Mouse (Mus musculus) adrenal gland, postnatal 25 days (tissue): ENCODE results near the gene Dusp27. TPM values are rescaled to one million over a fixed set of nuclear protein-coding genes. Genes with fewer than 3 reads are reported as not detected.
"Not testable (repeated sequence)": the region's sequence is repeated elsewhere in the genome, so short reads cannot be mapped to it uniquely, and the experiment has no call there.

Source experiments
- DNase-seq: peaks from one replicate; pipeline ENCODE4 v3.0.0; 2021; ENCODE audit warnings: mixed read lengths
- total RNA-seq: library from RNA; stranded (reverse); gene quantifications from 2 replicates; pipeline ENCODE4 v1.2.3, GENCODE M21; 2021

Dusp27 gene
- total RNA-seq, 1 experiment from 2014 or later = not detected

- DNase-seq = no peak
Observed at GRCm38 (mm10) chr1:166142369-166142768, 14.6 kb upstream of the Dusp27 start.

- not testable (repeated sequence) for DNase-seq
Observed at GRCm38 (mm10) chr1:166141868-166142267, 14.1 kb upstream of the Dusp27 start.

DNA sequence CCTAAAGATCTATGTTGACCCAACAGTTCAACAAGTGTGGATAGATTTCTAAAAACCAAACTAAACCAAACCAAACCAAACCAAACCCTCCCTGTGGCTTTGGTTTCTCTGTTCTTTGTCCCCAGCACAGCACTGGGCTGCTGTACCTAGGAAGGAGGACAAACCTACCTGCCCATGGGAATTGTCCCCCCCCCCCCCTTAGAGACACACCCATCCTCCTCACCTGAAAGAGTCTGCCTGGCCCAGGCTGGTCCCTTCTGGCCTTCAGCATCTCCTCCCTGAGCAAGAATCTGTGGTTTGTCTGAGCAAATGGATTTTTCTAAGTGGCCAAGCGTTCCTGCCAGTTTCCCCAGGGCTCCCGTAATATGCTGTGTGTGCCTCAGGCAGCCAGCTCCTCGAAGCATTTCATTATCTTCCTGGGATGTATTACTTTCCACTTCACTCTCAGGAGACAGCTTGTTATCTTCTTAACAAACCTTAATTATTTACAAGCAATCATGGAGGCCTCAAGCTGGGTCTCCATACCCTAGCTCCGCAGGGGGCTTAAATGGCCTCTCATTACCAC is 12.0 kb upstream of the Dusp27 start:
- DNase-seq = no peak

- DNase-seq = no peak
Observed at GRCm38 (mm10) chr1:166139113-166139512, 11.4 kb upstream of the Dusp27 start.

DNA sequence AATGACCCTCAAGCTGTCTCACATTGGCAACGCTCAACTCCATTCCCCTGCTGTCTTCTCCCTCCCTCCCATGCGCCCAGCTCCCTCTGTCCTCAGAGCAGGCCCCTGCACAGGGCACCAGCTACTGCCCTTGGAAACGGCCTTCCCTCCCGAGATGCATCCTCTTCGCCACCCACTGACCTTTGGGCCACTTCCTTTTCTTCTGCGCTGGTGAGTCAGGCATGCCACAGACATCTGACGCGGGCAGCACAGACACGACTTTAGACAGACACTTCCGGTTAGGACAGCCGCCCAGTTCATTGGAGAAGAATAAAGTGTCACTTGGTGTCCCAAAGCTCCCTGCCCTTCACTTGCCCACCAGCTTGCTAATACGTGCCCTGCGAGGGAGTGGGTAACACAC is 10.4 kb upstream of the Dusp27 start:
- DNase-seq = peak; percentile 64

DNA sequence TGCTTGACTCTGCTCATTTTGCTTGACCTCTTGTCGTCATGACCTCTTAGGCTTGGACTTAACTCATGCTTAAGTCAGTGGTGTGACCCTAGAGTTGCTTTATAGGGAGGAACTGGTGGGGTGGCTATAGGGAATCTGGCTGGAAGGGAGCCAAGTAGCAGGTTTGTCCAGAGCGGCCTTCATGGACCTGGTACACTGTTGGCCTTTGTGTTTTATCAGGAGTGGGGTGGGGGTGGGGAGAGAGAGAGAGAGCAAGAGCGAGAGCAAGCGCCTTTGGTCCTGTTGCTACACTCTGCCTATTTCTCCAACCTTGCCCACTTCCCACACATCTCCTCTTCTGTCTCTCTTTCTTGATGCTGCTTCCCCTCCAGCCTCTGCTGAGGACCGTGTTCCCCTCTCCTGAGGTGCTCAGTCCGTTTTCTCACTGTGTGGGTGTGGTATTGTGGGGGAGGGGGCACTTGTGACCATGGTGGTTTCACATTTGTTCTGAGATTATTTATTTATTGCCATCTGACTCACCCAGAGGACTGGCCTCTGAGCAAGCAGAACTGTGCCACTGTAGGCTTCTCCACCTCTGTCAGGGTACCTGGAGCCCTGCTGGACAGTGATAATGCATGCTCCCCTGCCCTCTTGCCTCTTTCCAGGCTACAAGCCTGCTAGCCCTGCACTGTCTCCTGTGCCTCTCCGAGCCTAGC is 9.7 kb upstream of the Dusp27 start:
- peak; percentile 57 for DNase-seq

GRCm38 (mm10) chr1:166135091-166135740 is 7.5 kb upstream of the Dusp27 start:
- no peak for DNase-seq

DNA sequence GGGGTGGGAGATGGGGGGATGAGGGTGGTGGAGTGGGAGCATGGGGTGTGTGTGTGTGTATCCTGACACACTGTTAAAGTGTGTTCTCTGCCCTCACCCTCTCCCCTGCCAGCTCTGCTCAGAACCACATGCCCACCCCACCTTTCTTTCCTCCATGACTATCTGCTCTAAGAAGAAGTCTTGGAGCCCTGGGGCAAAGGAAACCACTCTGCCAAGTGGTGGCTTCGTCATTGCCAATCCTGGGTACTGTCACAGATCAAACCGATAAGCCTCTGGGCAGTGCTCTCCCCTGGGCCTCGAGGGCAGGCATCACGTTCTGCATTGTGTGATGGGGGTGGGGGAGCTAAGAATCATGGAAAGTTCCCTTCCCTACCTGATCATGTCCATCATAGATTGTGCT is 4.6 kb upstream of the Dusp27 start:
- DNase-seq = no peak

DNA sequence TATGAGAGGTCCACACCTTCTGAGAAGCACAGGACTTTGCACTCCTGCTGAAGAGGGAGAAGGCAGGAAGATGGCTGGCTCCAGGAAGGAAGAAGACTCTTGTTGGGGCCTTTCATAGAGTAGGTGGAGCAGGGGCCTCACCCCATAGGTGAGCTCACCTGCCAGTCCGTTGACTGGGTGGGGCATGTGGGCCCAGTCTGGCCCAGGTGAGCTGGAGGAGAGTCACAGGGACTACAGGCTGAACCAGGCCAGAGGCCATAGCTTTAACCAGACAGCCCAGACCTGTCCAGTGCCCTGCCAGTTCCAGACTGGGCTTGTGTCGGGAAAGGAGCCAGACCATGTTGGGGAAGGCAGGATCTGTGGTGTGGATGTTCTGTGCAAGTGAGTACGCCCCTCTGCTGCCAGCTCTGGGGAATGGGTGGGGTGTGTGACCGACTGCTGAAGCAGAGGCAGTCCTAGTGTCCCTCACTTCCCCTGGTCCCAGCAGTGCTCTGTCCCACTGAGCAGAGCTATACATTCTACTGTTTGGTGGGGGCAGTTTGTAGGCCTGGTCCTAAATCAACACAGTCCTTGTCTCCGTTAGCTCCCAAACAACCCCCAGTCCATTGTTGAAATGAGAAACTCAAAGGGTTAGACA is 2.6 kb upstream of the Dusp27 start, which contains the start of gene Gpa33:
Gene Gpa33 (plus strand): TSS at position 15 of the 637 bp plus-strand sequence.
- DNase-seq = no peak

GRCm38 (mm10) chr1:166128551-166128950 is 829 bp upstream of the Dusp27 start:
- DNase-seq = no peak

DNA sequence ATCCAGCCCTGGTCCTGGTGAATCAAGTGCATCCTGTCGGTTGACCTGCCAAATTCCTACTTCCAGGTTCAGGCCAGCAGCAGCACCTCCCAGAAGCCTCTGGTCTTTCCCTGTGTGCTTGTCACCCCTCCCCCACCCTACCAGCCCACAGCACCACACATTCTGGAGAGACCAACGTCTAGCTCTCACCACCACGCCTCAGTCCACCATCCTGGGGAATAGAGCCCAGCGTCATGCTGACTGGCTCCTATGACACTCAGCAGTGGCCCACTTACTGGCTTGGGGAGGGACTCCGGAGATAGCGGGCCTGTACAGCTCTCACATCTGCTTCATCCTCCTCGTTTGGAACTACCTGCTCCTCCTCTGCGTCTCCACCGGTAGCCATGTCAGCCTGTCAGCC is 927 bp downstream of the Dusp27 start:
- no peak for DNase-seq

DNA sequence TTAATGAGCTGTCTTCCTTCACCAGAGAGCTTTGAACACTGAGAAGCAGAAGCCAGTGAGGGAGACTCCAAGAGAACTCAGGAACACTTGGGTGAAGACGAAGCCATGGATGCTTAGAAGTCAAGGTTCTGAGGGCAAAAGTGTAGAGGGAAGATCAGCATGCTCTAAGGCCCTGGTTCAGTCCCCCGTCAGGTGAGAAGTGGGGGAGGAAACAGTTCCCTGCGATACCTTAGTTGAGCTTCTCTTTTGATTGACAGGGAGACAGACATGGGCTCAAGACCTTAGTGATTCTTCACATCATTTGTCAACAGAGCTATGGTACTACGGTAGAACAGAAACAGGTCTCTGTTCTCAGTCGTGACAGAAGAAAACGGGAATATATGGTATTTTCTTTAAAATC is 1.4 kb downstream of the Dusp27 start:
- DNase-seq = no peak

GRCm38 (mm10) chr1:166124932-166125593 is 2.7 kb downstream of the Dusp27 start:
- no peak for DNase-seq

- DNase-seq = no peak
Observed at GRCm38 (mm10) chr1:166123751-166124150, 4.0 kb downstream of the Dusp27 start.

GRCm38 (mm10) chr1:166123045-166123444 is 4.7 kb downstream of the Dusp27 start:
- no peak for DNase-seq

DNA sequence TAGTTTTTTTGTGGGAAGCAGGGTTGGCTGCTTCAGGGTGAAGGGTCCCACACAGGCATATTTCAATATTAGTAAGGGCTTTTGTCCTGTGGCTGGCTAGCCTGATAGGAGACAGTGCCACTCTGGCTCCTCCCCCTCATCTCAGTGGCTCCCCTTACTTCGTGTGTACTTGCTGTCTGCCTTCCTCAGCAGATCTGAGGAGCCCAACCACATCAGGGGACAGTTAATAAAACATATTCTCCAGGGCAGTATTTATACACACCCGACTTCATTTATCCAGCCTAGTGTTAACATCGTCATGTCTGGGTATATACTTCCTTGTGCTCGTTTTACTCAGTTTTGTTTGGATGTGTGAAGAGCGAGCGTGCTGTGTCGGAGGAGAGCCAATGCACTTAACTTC is 5.6 kb downstream of the Dusp27 start:
- no peak for DNase-seq

DNA sequence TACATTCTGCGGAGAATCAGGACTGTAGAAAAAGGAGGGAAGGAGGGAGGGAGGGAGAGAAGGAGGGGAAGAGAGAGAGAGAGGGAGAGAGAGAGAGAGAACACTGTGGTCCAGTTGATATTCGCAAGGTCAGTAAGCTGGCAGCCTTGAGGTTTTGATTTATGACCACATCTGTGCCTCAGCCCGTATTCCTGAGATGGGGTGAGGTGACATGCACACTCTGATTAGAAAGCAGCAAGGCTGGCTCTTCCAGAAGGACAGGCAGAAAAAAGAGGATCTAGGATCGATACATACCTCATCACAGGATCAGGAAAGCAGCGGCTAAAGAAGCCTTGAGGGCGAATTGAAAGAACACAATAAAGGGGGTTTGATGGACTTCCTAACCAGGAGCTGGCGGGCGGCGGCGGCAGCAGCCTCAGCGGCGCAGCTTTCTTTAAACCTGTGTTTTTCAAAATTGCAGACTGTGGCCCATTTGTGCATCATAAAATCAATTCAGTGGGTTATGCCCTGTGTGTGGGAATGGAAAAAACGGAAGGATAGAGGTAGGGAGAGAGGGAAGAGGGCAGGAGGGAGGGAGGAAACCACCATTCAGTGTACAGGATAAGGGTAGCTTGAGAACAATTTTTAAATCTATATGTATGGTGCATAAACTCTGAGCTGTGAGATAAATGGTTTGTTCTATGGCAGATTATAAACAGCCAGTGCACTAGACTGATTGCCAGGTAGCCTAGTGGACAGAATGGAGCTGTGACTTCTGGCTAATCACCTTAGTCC is 9.7 kb downstream of the Dusp27 start:
- no peak for DNase-seq

GRCm38 (mm10) chr1:166115719-166116118 is 12.0 kb downstream of the Dusp27 start:
- no peak for DNase-seq

- no peak for DNase-seq
Observed at GRCm38 (mm10) chr1:166114986-166115385, 12.7 kb downstream of the Dusp27 start.

DNA sequence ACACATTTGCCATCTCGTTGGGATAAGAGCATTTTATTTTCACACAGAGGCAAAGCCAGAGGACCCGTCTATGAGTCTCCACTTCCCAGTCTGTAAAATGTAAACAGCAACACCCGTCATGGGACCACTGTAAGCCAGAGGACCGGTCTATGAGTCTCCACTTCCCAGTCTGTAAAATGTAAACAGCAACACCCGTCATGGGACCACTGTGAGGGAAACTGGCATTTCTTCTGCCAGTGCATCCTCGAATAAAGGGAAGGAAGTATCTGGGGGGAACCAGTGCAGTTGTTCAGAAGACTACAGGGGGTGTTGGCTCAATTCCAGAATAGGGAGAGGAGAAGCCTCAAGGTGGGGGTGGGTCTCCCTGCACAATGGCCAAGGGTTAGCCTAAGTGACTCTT is 22.3 kb downstream of the Dusp27 start:
- no peak for DNase-seq

DNA sequence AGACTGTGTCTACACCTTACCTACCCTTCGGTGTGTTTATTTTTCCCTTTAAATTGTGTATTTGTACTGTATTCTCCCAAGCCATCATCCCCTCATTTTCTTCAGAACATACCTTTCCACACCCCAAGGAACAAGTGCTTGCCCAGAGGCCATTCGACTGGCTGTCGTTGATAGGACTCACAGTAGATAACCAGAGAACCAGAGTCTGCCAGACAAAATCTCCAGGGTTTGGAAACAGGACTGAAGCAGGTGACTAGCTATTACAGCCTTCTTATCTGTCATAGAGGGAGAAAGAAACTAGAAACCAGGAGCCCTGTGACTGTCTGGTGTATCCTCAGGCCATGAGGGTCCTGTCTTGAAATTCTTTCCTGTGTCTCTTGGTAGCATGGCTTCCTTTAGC is 22.9 kb downstream of the Dusp27 start:
- no peak for DNase-seq
